Mouse (Mus musculus) kidney, embryonic 14.5 days (tissue): ENCODE measurements at regions not wholly inside any gene's neighbourhood (a gene's known extent, or its start where the extent isn't known, plus 50 kb on each side); places are given as distances from the start of the nearest gene placed in this dataset.
A peak's percentile ranks its signal among the peaks of the same experiment; 100 is the strongest.

Experiments
- ATAC-seq: fragments of 200-750 bp; cut with Nextera tagmentation; 2 replicates; pipeline ENCODE4 v1.8.0; 2017; ENCODE audit warnings: moderate number of reproducible peaks, mild to moderate bottlenecking, moderate TSS enrichment, moderate library complexity; ENCODE audit not compliant: low FRiP score, low TSS enrichment
- H3K27ac ChIP-seq: fragments of 300-500 bp; sonication (generic); 2 replicates; pipeline ENCODE4 v1.5.1; 2014; ENCODE audit warnings: low read depth, mild to moderate bottlenecking, low read length, moderate library complexity, mixed read lengths
- H3K27me3 ChIP-seq: fragments of 300-500 bp; sonication (generic); 2 replicates; pipeline ENCODE4 v1.6.1; 2014; ENCODE audit warnings: mild to moderate bottlenecking, low read length; ENCODE audit not compliant: control insufficient read depth, insufficient read depth
- H3K36me3 ChIP-seq: fragments of 300-500 bp; sonication (generic); 2 replicates; pipeline ENCODE4 v1.6.1; 2014; ENCODE audit warnings: low read length, mixed read lengths; ENCODE audit not compliant: control insufficient read depth, insufficient read depth
- H3K4me1 ChIP-seq: fragments of 300-500 bp; sonication (generic); 2 replicates; pipeline ENCODE4 v1.6.1; 2014; ENCODE audit warnings: low read length, mixed read lengths; ENCODE audit not compliant: control insufficient read depth, insufficient read depth
- H3K4me2 ChIP-seq: fragments of 300-500 bp; sonication (generic); replicated peaks from 2 replicates; pipeline ENCODE4 v1.6.1; 2014; ENCODE audit warnings: low read depth, mild to moderate bottlenecking, low read length
- H3K4me3 ChIP-seq: fragments of 300-500 bp; sonication (generic); 2 replicates; pipeline ENCODE4 v1.5.1; 2014; ENCODE audit warnings: mild to moderate bottlenecking, low read length
- H3K9ac ChIP-seq: fragments of 300-500 bp; sonication (generic); 2 replicates; pipeline ENCODE4 v1.6.1; 2014; ENCODE audit warnings: low read depth, mild to moderate bottlenecking, low read length, moderate library complexity
- H3K9me3 ChIP-seq: fragments of 300-500 bp; sonication (generic); 2 replicates; pipeline ENCODE4 v1.6.1; 2016; ENCODE audit warnings: low read length; ENCODE audit not compliant: control insufficient read depth
- WGBS: fragments of 180-500 bp; shearing (Covaris S2); extraction: QIAGEN DNeasy Blood & Tissue Kit; methylation state at CpG from one replicate; pipeline ENCODE4 v1.1.7; 2014; 5-methylcytosine and 5-hydroxymethylcytosine counted together

GRCm38 (mm10) chr19:59630095-59630494 lies 171.9 kb downstream of the Emx2 start:
- H3K36me3 ChIP-seq, result no peaks in the 10 kb centered on the region
- H3K9me3 ChIP-seq, result no peaks in the 10 kb centered on the region
- H3K4me1 ChIP-seq, result peaks cover 22% of the 10 kb centered on the region
- no peak overlapping the region for H3K9ac ChIP-seq
- H3K4me3 ChIP-seq, result no peak overlapping the region
- peak; percentile 81 for ATAC-seq
- H3K4me2 ChIP-seq, result no peak overlapping the region; the same call in 1 of the 2 replicates
- peak overlapping the region; percentile 86 for H3K27ac ChIP-seq
- 35% methylated on average over 8 of the region's 8 CpGs for WGBS
- H3K27me3 ChIP-seq, result no peaks in the 10 kb centered on the region

GRCm38 (mm10) chr19:59630706-59631105 lies 172.5 kb downstream of the Emx2 start:
- H3K36me3 ChIP-seq, result no peaks in the 10 kb centered on the region
- peaks cover 22% of the 10 kb centered on the region for H3K4me1 ChIP-seq
- H3K27me3 ChIP-seq, result no peaks in the 10 kb centered on the region
- H3K27ac ChIP-seq, result peak overlapping the region; percentile 87
- H3K9me3 ChIP-seq, result no peaks in the 10 kb centered on the region
- no peak overlapping the region for H3K9ac ChIP-seq
- H3K4me3 ChIP-seq, result no peak overlapping the region
- 17% methylated on average over 4 of the region's 4 CpGs for WGBS
- no peak overlapping the region; the same call in 1 of the 2 replicates for H3K4me2 ChIP-seq
- ATAC-seq, result no peak

GRCm38 (mm10) chr19:59631541-59631940 lies 173.4 kb downstream of the Emx2 start:
- Histone ChIP-seq H3K9ac (no peak overlapping the region), H3K27me3 (no peaks in the 10 kb centered on the region), H3K4me1 (peaks cover 28% of the 10 kb centered on the region), H3K4me3 (no peak overlapping the region), H3K27ac (peak overlapping the region; percentile 87), H3K36me3 (no peaks in the 10 kb centered on the region), H3K9me3 (no peaks in the 10 kb centered on the region), H3K4me2 (no peak overlapping the region)
- WGBS, result 64% methylated on average over 1 of the region's 1 CpGs
- no peak for ATAC-seq

- peaks cover 15% of the 10 kb centered on the region; the same call in 1 of the 2 replicates for H3K4me1 ChIP-seq
- no peaks in the 10 kb centered on the region for H3K9me3 ChIP-seq
- no peak for ATAC-seq
- H3K4me3 ChIP-seq, result no peak overlapping the region
- no peak overlapping the region for H3K4me2 ChIP-seq
- H3K9ac ChIP-seq, result no peak overlapping the region
- no peaks in the 10 kb centered on the region for H3K27me3 ChIP-seq
- H3K27ac ChIP-seq, result no peak overlapping the region
- no peaks in the 10 kb centered on the region for H3K36me3 ChIP-seq
- 46% methylated on average over 8 of the region's 8 CpGs for WGBS
These were observed 178.1 kb downstream of the Emx2 start for GRCm38 (mm10) chr19:59636271-59636670.

GRCm38 (mm10) chr19:59642606-59643005 lies 184.4 kb downstream of the Emx2 start:
- no peaks in the 10 kb centered on the region for H3K9me3 ChIP-seq
- no peaks in the 10 kb centered on the region for H3K36me3 ChIP-seq
- H3K4me3 ChIP-seq, result no peak overlapping the region
- H3K9ac ChIP-seq, result no peak overlapping the region
- no peaks in the 10 kb centered on the region for H3K27me3 ChIP-seq
- H3K4me2 ChIP-seq, result no peak overlapping the region
- WGBS, result 82% methylated on average over 3 of the region's 3 CpGs
- ATAC-seq, result no peak
- no peaks in the 10 kb centered on the region for H3K4me1 ChIP-seq
- H3K27ac ChIP-seq, result no peak overlapping the region

- no peak overlapping the region for H3K27ac ChIP-seq
- no peaks in the 10 kb centered on the region for H3K36me3 ChIP-seq
- H3K9ac ChIP-seq, result no peak overlapping the region
- no peak overlapping the region for H3K4me2 ChIP-seq
- H3K4me3 ChIP-seq, result no peak overlapping the region
- ATAC-seq, result no peak
- WGBS, result 80% methylated on average over 8 of the region's 8 CpGs
- H3K4me1 ChIP-seq, result no peaks in the 10 kb centered on the region
- H3K27me3 ChIP-seq, result no peaks in the 10 kb centered on the region
- H3K9me3 ChIP-seq, result no peaks in the 10 kb centered on the region
These were observed 188.1 kb downstream of the Emx2 start for GRCm38 (mm10) chr19:59646231-59646630.

- no peak overlapping the region for H3K4me2 ChIP-seq
- no peak overlapping the region for H3K9ac ChIP-seq
- H3K36me3 ChIP-seq, result no peaks in the 10 kb centered on the region
- 57% methylated on average over 7 of the region's 7 CpGs for whole genome bisulfite sequencing
- H3K27me3 ChIP-seq, result no peaks in the 10 kb centered on the region
- ATAC-seq, result no peak
- H3K27ac ChIP-seq, result no peak overlapping the region
- no peaks in the 10 kb centered on the region for H3K4me1 ChIP-seq
- H3K4me3 ChIP-seq, result no peak overlapping the region
- no peaks in the 10 kb centered on the region for H3K9me3 ChIP-seq
These were observed 188.5 kb downstream of the Emx2 start for GRCm38 (mm10) chr19:59646656-59647055.

GRCm38 (mm10) chr19:59649421-59649820 lies 191.2 kb downstream of the Emx2 start:
- ATAC-seq, result no peak
- H3K36me3 ChIP-seq, result no peaks in the 10 kb centered on the region
- no peak overlapping the region for H3K9ac ChIP-seq
- no peaks in the 10 kb centered on the region for H3K9me3 ChIP-seq
- no peaks in the 10 kb centered on the region for H3K4me1 ChIP-seq
- H3K4me3 ChIP-seq, result no peak overlapping the region
- 90% methylated on average over 5 of the region's 5 CpGs for WGBS
- H3K27me3 ChIP-seq, result no peaks in the 10 kb centered on the region
- no peak overlapping the region for H3K4me2 ChIP-seq
- H3K27ac ChIP-seq, result no peak overlapping the region

- Histone ChIP-seq H3K9ac (no peak overlapping the region), H3K4me1 (no peaks in the 10 kb centered on the region), H3K4me2 (no peak overlapping the region), H3K9me3 (no peaks in the 10 kb centered on the region), H3K4me3 (no peak overlapping the region), H3K36me3 (no peaks in the 10 kb centered on the region), H3K27me3 (no peaks in the 10 kb centered on the region), H3K27ac (no peak overlapping the region)
- WGBS, result 77% methylated on average over 10 of the region's 10 CpGs
- ATAC-seq, result no peak
These were observed 192.6 kb downstream of the Emx2 start for GRCm38 (mm10) chr19:59650611-59651329.
